Mouse (Mus musculus): ENCODE data around the gene Trabd. TPM values are rescaled to one million over a fixed set of nuclear protein-coding genes. Genes with fewer than 3 reads are reported as not detected.

The Trabd gene
- polyA plus RNA-seq, 1 experiment from 2014 or later, result 43.9 TPM

DNA sequence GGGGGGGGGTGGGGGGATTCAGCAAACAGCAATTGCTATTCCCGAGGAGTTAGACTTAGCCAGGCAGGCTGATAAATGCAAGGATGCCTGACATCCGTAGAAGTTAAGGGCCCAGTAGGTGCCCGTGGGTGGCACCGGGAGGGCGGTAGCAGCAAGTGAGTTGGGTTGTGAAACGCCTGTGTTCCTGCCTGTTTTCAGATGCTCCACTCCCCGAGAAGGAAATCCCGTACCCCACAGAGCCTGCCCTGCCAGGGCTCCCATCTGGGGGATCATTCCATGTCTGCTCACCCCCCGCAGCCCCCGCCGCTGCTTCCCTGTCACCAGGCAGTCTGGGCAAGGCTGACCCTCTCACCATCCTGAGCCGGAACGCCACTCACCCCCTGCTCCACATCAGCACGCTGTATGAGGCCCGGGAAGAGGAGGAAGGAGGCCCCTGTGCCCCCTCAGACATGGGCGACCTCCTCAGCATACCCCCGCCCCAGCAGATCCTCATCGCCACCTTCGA, 5.5 kb upstream of the Trabd start:
- H3K36me3 ChIP-seq (ENCODE audit: control insufficient read depth, insufficient read depth, low read length), result no peaks in the 10 kb centered on the region
- no peaks in the 10 kb centered on the region for H3K4me1 ChIP-seq (ENCODE audit: control insufficient read depth, insufficient read depth, low read length)
- no peak overlapping the region for H3K27ac ChIP-seq (ENCODE audit: low read length)
- WGBS, result 73% methylated on average over 19 of the region's 19 CpGs
- H3K4me2 ChIP-seq (replicated peaks; ENCODE audit: low read depth, low read length), result no peak overlapping the region
- no peaks in the 10 kb centered on the region for H3K9me3 ChIP-seq (ENCODE audit: control insufficient read depth, low read depth, low read length)
- peaks cover 13% of the 10 kb centered on the region for H3K27me3 ChIP-seq (ENCODE audit: control insufficient read depth, insufficient read depth, low read length)
- H3K9ac ChIP-seq (replicated peaks; ENCODE audit: low read depth, low read length), result no peak overlapping the region
- ATAC-seq (ENCODE audit: insufficient number of reproducible peaks, insufficient read depth, low FRiP score, low read depth), result no peak
- no peak overlapping the region for H3K4me3 ChIP-seq (ENCODE audit: low read depth, low read length)

DNA sequence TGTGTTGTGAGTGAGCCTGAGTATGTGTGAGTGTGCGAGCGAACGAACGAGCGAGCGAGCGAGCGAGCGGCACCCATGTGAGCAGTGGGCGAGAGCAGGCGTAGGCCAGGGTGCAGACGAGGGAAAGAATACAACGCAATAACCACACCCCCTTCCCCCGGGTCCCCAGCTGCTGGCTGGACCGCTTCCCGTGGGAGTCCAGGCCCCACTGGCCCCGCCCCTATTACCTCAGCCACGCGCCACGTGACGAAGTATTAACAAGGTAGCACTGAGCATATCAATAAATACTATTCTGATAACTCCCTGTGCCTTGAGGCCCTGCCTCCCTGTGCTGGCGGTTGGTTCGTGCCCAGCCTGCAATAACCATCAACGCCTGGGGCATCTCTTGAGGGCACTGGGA, 4.3 kb upstream of the Trabd start:
- H3K4me1 ChIP-seq (ENCODE audit: control insufficient read depth, insufficient read depth, low read length), result peaks cover 6% of the 10 kb centered on the region; the same call in 1 of the 2 replicates
- no peaks in the 10 kb centered on the region for H3K9me3 ChIP-seq (ENCODE audit: control insufficient read depth, low read depth, low read length)
- peaks cover 13% of the 10 kb centered on the region for H3K27me3 ChIP-seq (ENCODE audit: control insufficient read depth, insufficient read depth, low read length)
- H3K27ac ChIP-seq (ENCODE audit: low read length), result no peak overlapping the region
- no peaks in the 10 kb centered on the region for H3K36me3 ChIP-seq (ENCODE audit: control insufficient read depth, insufficient read depth, low read length)
- 0 out of 2 replicates have a peak, but pooled peaks have one; percentile 7 for ATAC-seq (ENCODE audit: insufficient number of reproducible peaks, insufficient read depth, low FRiP score, low read depth)
- H3K9ac ChIP-seq (replicated peaks; ENCODE audit: low read depth, low read length), result no peak overlapping the region
- H3K4me2 ChIP-seq (replicated peaks; ENCODE audit: low read depth, low read length), result no peak overlapping the region
- no peak overlapping the region for H3K4me3 ChIP-seq (ENCODE audit: low read depth, low read length)
- 66% methylated on average over 24 of the region's 24 CpGs for WGBS

DNA sequence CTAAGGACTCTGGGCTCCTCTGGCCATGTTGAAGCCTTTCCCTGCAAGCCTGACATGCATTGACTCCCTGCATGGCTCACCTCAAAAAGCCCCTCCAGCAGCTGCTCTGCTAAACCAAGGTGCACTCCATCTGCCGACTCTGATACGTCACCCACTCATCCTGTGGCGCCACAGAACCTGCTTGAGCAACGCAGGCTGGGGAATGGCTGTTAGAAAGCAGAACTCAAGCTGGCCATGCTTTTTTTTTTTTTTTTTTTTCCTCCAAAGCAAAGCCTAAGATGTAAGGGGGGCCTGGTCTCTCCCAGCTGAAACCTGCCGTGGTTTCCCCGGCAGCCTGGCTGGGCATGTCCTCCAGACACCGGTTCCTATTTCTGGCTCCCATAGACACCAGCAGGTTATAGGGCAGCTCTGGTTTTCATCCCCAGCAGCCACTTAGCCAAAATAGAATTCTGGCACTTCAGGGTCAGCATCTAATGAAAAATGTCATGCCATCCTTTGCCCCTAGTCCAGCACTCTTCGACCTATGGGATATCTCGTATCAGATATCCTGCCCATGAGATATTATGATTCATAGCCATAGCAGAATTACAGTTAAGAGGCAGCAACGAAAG, 826 bp upstream of the Trabd start:
- Histone ChIP-seq H3K27me3 (ENCODE audit: control insufficient read depth, insufficient read depth, low read length) (no peaks in the 10 kb centered on the region), H3K4me3 (ENCODE audit: low read depth, low read length) (no peak overlapping the region), H3K4me2 (replicated peaks; ENCODE audit: low read depth, low read length) (no peak overlapping the region), H3K9ac (replicated peaks; ENCODE audit: low read depth, low read length) (no peak overlapping the region), H3K36me3 (ENCODE audit: control insufficient read depth, insufficient read depth, low read length) (no peaks in the 10 kb centered on the region), H3K9me3 (ENCODE audit: control insufficient read depth, low read depth, low read length) (no peaks in the 10 kb centered on the region), H3K27ac (ENCODE audit: low read length) (no peak overlapping the region), H3K4me1 (ENCODE audit: control insufficient read depth, insufficient read depth, low read length) (peaks cover 29% of the 10 kb centered on the region)
- 68% methylated on average over 10 of the region's 10 CpGs for WGBS
- no peak for ATAC-seq (ENCODE audit: insufficient number of reproducible peaks, insufficient read depth, low FRiP score, low read depth)

DNA sequence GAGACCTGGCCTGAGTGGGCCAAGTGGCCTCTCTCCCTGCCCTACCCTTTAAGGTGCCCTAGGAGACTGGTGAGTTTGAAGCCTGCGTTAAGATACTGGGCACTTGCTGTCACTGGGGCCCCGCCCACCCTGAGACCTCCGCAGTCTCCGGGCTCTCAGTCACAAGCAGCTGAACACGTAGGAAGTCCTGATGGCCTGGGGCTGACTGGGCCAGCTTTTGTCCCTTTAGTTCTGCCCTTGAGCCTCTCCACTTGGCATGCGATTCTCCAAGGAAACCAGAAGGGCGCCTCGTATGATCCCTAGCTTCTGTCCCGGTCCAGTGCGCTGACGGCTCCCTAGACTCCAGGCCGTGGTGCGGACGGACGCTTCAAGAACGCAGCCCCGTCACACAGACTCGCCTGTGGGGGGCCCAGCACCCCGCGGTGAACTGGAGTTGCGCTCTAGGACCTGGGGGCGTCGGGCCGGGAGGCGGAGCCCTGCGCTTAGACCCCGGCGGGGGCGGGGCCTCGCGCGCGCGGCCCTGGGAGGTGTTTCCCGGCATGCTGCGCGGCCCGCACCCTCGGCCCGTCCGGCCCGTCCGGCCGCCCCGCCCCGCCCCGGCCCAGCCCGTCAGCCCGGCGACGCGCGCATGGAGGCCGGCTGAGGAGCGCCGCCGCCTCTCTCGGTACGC, 689 bp downstream of the Trabd start:
- Histone ChIP-seq H3K4me1 (ENCODE audit: control insufficient read depth, insufficient read depth, low read length) (peaks cover 29% of the 10 kb centered on the region), H3K4me2 (replicated peaks; ENCODE audit: low read depth, low read length) (peak overlapping the region; percentile 79), H3K4me3 (ENCODE audit: low read depth, low read length) (peak overlapping the region; percentile 83), H3K9ac (replicated peaks; ENCODE audit: low read depth, low read length) (peak overlapping the region; percentile 89), H3K27ac (ENCODE audit: low read length) (peak overlapping the region; percentile 76), H3K27me3 (ENCODE audit: control insufficient read depth, insufficient read depth, low read length) (no peaks in the 10 kb centered on the region), H3K9me3 (ENCODE audit: control insufficient read depth, low read depth, low read length) (no peaks in the 10 kb centered on the region), H3K36me3 (ENCODE audit: control insufficient read depth, insufficient read depth, low read length) (no peaks in the 10 kb centered on the region; the same call in 1 of the 2 replicates)
- ATAC-seq (ENCODE audit: insufficient number of reproducible peaks, insufficient read depth, low FRiP score, low read depth), result peak; percentile 96
- under 1% methylated on average over 57 of the region's 59 CpGs for whole genome bisulfite sequencing

DNA sequence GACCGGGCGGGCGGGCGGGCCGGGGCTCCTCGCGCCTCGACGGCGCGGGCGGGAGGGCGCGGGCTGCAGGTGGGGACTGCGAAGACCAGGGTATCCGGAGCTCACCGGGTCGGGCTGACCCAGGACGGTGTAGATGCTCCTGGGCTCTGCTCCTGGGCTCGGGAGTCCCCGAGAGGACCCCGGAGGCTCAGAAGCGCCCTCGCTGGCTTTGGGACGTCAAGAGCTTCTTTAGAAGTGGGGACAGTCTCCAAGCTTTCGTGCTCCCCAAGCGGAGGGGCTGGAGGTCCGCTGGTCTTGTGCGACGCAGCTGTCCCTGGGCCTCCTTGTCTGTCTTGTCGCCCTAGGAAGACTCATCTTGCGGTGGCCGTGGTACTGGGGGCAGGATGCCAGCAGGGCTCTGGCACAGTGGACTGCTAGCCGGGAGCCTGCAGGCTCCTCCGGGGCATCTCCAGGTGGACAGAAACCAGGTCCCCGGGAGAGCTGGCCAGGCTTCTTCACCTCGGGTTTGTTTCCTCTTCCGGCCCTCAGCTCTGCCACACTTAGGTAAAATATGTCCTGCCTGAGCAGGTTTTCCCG, 1.3 kb downstream of the Trabd start:
- ATAC-seq (ENCODE audit: insufficient number of reproducible peaks, insufficient read depth, low FRiP score, low read depth), result peak; percentile 50; the same call in 1 of the 2 replicates
- peak overlapping the region; percentile 79 for H3K4me2 ChIP-seq (replicated peaks; ENCODE audit: low read depth, low read length)
- H3K27ac ChIP-seq (ENCODE audit: low read length), result peak overlapping the region; percentile 76
- under 1% methylated on average over 36 of the region's 39 CpGs for WGBS
- H3K27me3 ChIP-seq (ENCODE audit: control insufficient read depth, insufficient read depth, low read length), result no peaks in the 10 kb centered on the region
- peak overlapping the region; percentile 89 for H3K9ac ChIP-seq (replicated peaks; ENCODE audit: low read depth, low read length)
- H3K36me3 ChIP-seq (ENCODE audit: control insufficient read depth, insufficient read depth, low read length), result peaks cover under 1% of the 10 kb centered on the region; the same call in 1 of the 2 replicates
- H3K9me3 ChIP-seq (ENCODE audit: control insufficient read depth, low read depth, low read length), result no peaks in the 10 kb centered on the region
- H3K4me1 ChIP-seq (ENCODE audit: control insufficient read depth, insufficient read depth, low read length), result peaks cover 29% of the 10 kb centered on the region
- peak overlapping the region; percentile 83 for H3K4me3 ChIP-seq (ENCODE audit: low read depth, low read length)

DNA sequence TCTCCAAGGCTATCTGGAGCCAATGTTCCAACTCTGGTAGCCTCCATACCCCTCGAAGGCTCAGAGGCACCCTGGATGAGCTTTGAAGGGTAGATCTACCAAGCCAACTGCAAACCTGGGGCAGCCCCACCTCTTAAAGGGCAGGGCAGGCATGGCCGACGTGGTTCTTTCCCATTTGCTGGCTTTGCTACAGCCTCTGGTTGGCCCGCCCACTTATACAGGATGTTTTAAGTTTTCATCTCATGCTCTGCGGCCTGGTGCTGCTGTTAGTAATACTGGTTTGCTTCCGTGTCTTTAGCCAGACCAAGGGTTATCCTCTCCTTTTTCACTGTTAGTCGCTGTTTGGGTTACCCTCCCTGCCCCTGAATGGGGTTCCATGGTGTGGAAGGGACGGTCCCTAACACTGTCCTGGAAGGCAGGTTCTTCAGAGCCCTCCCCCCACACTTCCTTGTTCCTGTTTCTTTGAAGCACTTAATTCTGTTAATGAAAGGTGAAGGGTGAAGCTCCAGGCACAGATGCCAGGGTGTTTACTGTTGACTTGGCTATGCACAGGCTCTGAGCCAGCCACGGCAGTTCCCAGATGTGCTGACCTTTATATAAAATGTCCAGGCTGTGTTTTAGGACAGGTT, 3.4 kb downstream of the Trabd start:
- no peak overlapping the region for H3K4me3 ChIP-seq (ENCODE audit: low read depth, low read length)
- H3K9ac ChIP-seq (replicated peaks; ENCODE audit: low read depth, low read length), result no peak overlapping the region
- peak overlapping the region; percentile 25; the same call in 1 of the 2 replicates for H3K4me2 ChIP-seq (replicated peaks; ENCODE audit: low read depth, low read length)
- H3K27me3 ChIP-seq (ENCODE audit: control insufficient read depth, insufficient read depth, low read length), result no peaks in the 10 kb centered on the region
- no peak overlapping the region for H3K27ac ChIP-seq (ENCODE audit: low read length)
- no peaks in the 10 kb centered on the region for H3K9me3 ChIP-seq (ENCODE audit: control insufficient read depth, low read depth, low read length)
- no peak for ATAC-seq (ENCODE audit: insufficient number of reproducible peaks, insufficient read depth, low FRiP score, low read depth)
- peaks cover 29% of the 10 kb centered on the region for H3K4me1 ChIP-seq (ENCODE audit: control insufficient read depth, insufficient read depth, low read length)
- 55% methylated on average over 9 of the region's 9 CpGs for WGBS
- H3K36me3 ChIP-seq (ENCODE audit: control insufficient read depth, insufficient read depth, low read length), result peaks cover 13% of the 10 kb centered on the region; the same call in 1 of the 2 replicates

DNA sequence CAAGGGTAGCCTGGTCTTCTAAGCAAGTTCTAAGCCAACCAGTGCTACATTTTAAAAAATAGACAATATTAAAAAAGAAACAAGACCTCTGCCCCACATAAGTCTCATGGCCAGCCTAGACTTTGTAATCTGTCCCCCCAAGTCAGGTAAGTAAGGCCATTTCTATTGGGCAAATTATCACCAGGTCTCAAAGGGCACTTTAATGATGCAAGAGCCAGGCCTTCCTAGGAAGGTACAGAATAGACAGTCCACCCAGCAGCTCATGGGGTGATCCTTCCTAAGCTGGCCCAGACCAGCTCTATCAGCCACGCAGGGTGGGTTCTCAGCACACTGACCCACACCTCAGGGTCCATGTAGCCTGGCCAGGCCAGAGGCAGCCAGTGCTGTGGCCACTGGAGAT, 9.0 kb downstream of the Trabd start:
- WGBS, result 93% methylated on average over 1 of the region's 1 CpGs
- Histone ChIP-seq H3K36me3 (ENCODE audit: control insufficient read depth, insufficient read depth, low read length) (peaks cover 38% of the 10 kb centered on the region), H3K4me2 (replicated peaks; ENCODE audit: low read depth, low read length) (no peak overlapping the region), H3K4me1 (ENCODE audit: control insufficient read depth, insufficient read depth, low read length) (no peaks in the 10 kb centered on the region), H3K27me3 (ENCODE audit: control insufficient read depth, insufficient read depth, low read length) (no peaks in the 10 kb centered on the region), H3K9ac (replicated peaks; ENCODE audit: low read depth, low read length) (no peak overlapping the region), H3K4me3 (ENCODE audit: low read depth, low read length) (no peak overlapping the region), H3K27ac (ENCODE audit: low read length) (no peak overlapping the region), H3K9me3 (ENCODE audit: control insufficient read depth, low read depth, low read length) (no peaks in the 10 kb centered on the region)
- no peak for ATAC-seq (ENCODE audit: insufficient number of reproducible peaks, insufficient read depth, low FRiP score, low read depth)

DNA sequence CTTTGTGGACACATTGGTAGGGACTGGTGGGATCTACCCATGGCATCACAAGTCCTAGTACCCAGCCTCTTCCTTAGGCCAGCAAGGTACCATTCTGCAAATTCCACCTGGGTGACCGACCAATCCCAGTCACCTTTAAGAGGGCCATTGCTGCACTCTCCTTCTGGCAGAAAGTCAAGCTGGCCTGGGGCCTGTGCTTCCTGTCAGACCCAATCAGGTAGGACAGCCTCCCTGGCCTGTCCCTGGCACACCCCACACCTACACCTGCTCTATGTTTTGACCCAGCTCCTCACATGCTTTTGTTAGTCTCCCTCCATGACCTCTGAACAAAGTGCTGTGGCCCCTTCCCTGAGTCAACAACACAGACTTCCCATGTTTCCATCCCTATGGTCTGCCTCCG, 9.9 kb downstream of the Trabd start:
- 86% methylated on average over 2 of the region's 2 CpGs for WGBS
- no peaks in the 10 kb centered on the region for H3K27me3 ChIP-seq (ENCODE audit: control insufficient read depth, insufficient read depth, low read length)
- H3K36me3 ChIP-seq (ENCODE audit: control insufficient read depth, insufficient read depth, low read length), result peaks cover 38% of the 10 kb centered on the region
- no peak overlapping the region for H3K9ac ChIP-seq (replicated peaks; ENCODE audit: low read depth, low read length)
- H3K27ac ChIP-seq (ENCODE audit: low read length), result no peak overlapping the region
- no peak overlapping the region for H3K4me2 ChIP-seq (replicated peaks; ENCODE audit: low read depth, low read length)
- ATAC-seq (ENCODE audit: insufficient number of reproducible peaks, insufficient read depth, low FRiP score, low read depth), result no peak
- peaks cover 2% of the 10 kb centered on the region; the same call in 1 of the 2 replicates for H3K4me1 ChIP-seq (ENCODE audit: control insufficient read depth, insufficient read depth, low read length)
- no peak overlapping the region for H3K4me3 ChIP-seq (ENCODE audit: low read depth, low read length)
- H3K9me3 ChIP-seq (ENCODE audit: control insufficient read depth, low read depth, low read length), result no peaks in the 10 kb centered on the region

All from stomach, embryonic 14.5 days (tissue).